Mouse (Mus musculus) T-helper 2 cell (primary cell): ENCODE results near the gene Gm4450.
"Not testable (repeated sequence)": the region's sequence is repeated elsewhere in the genome, so short reads cannot be mapped to it uniquely, and the experiment has no call there.

Experiments
- in situ Hi-C: fragments of 300-600 bp; cut with MboI, MseI; formaldehyde crosslinking; loops from one replicate; pipeline ENCODE4 v1.15.1; 2025; ENCODE audit warnings: high pct_unique_total_duplicates

The Gm4450 gene

DNA sequence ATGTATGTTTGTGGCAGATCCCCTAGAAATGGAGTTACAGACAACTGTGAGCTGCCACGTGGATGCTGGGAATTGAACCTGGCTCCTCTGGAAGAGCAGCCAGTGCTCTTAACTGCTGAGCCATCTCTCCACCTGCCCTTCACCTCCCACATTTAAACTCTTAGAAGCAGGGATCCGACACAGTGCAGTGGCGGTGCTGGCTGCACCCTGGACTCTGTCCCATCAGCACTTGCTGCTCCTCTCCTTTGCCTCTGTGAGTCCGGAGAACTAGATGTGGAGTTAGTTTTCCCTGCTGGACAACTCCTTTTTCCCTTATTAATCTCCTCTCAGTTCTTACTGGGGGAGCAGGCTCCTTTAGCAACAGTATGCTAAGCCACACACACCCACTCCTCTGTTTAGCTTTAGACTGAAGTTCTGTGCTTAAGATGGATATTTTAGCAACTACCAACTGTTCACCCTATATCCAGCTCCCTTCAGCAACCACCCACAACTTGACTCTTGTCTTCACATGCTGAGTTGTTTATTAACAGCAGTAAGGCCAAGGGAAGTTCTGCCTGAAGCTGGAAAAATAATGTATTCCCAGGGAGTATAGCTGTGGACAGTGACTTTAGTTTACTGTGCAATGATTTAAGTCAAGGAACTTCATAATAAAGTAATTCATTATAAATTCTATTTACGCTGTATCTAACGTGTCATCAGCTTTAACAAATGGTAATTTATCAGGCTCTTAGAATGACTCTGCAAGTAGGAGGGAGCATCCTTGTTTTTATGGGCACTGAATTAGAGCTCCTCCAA lies 37.7 kb downstream of the Gm4450 start:
- in situ Hi-C loops = no loop called here

GRCm38 (mm10) chr3:98417328-98417727 lies 39.6 kb downstream of the Gm4450 start:
- in situ Hi-C loops = no loop called here

DNA sequence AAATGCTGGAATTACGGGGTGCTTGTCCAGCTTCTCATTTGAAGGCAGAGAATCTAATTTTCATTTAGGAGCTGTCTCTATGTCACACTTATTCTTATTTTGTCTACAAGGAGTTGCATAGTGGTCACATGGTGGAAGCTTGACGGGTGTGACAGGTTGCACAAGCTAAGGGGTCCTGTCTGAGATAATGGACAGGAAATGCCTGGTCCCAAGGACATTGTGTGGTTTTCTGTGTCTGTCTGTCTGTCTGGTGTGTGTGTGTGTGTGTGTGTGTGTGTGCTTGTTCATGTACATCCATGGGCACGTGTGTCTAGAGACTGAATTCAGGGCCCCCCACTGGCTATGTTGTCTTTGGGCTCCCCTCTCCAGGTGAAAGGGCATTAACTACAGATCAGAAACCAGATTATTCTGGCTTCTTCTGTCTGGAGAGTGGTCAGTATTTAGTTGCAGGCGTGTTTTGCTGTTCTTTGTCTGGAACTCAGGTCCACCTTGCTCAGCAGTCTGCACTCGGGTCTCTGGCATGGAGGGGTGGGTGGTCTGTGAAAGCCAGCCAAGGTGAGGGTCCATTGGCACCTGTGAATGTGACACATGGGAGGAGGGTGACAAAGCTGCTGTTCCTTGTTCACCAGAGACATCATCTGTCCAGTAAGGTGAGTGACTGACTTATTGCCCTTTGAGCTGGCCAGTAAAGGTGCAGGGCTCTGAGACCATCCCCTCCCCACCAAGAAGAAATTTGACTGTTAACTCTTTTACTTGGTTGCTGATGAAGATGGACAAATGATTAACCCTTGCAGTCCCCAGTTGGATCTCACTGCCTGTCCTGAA lies 40.3 kb downstream of the Gm4450 start:
- in situ Hi-C loops = no loop called here

- in situ Hi-C loops = loop anchor here (5.0 kb wide), 1 partner anchor 1337 kb away; no protein-coding TSS in a partner anchor
Measured at GRCm38 (mm10) chr3:98414296-98414695, 42.6 kb downstream of the Gm4450 start.

DNA sequence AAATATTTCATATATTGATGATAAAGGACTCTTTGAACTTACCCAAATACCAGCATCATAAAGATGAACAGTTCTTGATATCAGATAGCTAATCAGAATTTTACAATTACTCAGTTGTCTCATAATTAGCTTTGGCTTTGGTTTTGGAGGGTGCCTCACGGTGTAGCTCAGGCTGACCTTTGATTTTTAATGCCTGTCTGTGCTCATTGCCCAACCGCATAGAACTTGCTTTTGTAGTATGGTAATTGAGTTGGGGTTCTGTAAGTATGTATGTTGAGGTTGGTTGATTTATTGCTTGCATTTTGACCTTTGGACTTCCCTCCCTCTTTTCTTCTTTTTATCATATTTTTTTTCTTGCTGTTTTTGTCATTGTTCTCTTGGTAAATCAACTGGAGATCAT lies 43.2 kb downstream of the Gm4450 start:
- in situ Hi-C loops = loop anchor here (5.0 kb wide), 1 partner anchor 1336 kb away; no protein-coding TSS in a partner anchor

DNA sequence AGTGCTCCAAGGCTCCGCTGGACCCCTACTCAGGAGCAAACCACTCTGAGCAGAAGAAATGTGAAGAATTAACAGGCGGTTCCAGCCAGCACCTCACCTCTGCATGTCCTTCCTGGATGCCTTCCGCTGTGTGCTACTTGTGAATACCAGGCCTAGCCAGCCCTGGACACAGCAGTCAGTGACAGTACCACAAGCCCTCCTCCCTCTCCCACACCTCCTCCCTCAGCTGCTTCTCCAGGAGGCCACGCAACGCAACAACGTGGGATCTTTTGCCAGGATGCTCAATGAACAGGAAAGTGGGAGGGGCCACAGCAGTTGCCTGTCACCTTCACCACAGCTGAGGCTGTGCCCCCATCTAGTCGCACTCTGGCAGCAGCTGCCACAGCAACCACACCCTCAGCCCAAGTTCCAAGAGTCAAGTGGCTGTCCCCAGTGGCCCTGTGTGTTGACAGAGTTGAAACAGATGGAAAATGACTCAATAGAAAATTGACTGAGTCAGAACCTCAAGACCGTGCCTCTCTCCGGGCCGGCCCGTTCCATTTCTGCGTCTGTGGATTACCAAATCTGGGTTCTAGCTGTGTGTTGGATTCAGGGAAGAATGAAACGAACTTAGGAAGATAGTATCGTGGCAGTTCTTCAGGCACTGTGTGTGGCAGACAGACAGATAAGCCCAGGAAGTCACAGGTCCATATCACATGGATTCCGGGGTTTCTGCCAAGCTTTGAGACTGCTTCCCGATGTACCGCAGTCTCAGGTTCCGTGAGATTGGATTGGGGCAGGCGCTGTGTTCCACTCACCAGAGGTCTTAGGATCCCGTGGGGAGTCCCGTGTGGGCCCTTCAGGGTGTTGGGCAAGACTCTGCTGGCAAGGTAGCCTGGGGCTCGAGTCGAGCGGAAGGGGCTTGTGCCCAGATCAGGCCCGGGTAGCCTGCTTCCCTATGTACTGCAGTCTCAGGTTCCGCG lies 46.0 kb downstream of the Gm4450 start:
- in situ Hi-C loops = loop anchor here (5.0 kb wide), 1 partner anchor 1334 kb away; no protein-coding TSS in a partner anchor

- in situ Hi-C loops = not testable (repeated sequence)
Measured at GRCm38 (mm10) chr3:98407261-98407780, 49.6 kb downstream of the Gm4450 start.

DNA sequence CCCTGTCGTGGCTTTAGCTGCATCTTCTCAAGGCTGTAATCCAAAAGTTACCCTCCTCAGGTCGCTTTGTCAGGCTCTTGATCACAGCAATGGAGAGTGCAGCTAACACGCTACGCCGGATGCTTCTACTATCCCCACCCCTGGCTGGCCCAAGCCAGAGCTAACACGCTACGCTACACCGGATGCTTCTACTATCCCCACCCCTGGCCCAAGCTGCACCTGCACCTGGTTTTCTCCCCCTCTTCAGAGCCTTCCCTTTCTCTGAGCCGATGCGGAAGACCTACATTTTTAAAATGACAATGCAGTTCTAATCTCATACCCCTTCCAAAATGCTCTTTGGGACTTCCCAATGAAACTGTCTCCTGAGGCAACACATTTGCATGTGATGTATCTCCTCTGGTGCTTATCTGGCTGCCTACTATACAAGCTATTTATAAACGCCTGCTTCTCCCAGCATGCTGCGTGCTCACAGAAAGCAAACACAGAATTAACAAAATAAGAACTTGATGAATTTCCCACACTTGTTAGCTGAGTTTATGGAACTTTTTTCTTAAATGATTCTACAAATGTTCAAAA lies 50.3 kb downstream of the Gm4450 start:
- in situ Hi-C loops = not testable (repeated sequence)

GRCm38 (mm10) chr3:98405877-98406276 lies 51.0 kb downstream of the Gm4450 start:
- in situ Hi-C loops = not testable (repeated sequence)

DNA sequence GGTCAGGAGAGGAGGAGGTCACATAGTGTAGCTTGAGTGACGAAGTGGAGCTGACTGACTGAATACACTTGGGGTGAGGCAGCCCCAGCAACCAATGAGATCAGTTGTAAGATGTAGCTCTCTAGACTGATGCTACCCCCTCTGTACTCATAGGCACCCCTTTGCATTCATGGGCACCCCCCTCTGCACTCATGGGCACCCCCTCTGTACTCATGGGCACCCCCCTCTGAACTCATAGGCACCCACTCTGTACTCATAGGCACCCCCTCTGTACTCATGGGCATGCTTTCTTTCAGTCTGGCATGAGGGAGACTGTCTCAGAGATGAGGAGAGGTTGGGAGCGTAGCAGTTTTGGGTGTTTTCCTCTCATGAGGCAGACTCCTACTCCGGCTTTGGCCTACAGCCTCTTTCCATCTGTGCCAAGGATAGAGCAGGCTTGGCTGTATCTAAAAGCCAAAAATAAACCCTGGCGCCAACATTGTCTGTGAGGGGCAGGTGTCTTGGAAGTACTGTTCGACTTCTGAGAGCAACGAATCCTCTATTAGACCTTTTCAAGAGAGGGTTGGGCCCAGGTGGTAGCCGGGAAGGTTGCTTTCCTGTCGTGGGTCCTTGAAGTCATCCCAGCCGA lies 52.5 kb downstream of the Gm4450 start:
- in situ Hi-C loops = not testable (repeated sequence)
